Mouse (Mus musculus) kidney, embryonic 15.5 days (tissue): ENCODE data around the gene Ppp1r13l. TPM values are rescaled to one million over a fixed set of nuclear protein-coding genes. Genes with fewer than 3 reads are reported as not detected.

Source experiments
- ATAC-seq: fragments of 200-750 bp; cut with Nextera tagmentation; replicated peaks from 2 replicates; pipeline ENCODE4 v1.8.0; 2017; ENCODE audit warnings: moderate TSS enrichment; ENCODE audit not compliant: low FRiP score
- H3K27ac ChIP-seq: fragments of 300-500 bp; sonication (generic); 2 replicates; pipeline ENCODE4 v1.5.1; 2015; ENCODE audit warnings: mild to moderate bottlenecking, inconsistent platforms
- H3K27me3 ChIP-seq: fragments of 300-500 bp; sonication (generic); 2 replicates; pipeline ENCODE4 v1.6.1; 2015; ENCODE audit warnings: inconsistent platforms
- H3K36me3 ChIP-seq: fragments of 300-500 bp; sonication (generic); 2 replicates; pipeline ENCODE4 v1.6.1; 2015; ENCODE audit warnings: inconsistent platforms
- H3K4me1 ChIP-seq: fragments of 300-500 bp; sonication (generic); 2 replicates; pipeline ENCODE4 v1.6.1; 2015; ENCODE audit warnings: inconsistent platforms
- H3K4me2 ChIP-seq: fragments of 300-500 bp; sonication (generic); 2 replicates; pipeline ENCODE4 v1.6.1; 2015; ENCODE audit warnings: moderate library complexity, mild to moderate bottlenecking, inconsistent platforms
- H3K4me3 ChIP-seq: fragments of 300-500 bp; sonication (generic); replicated peaks from 2 replicates; pipeline ENCODE4 v1.5.1; 2015; ENCODE audit warnings: mild to moderate bottlenecking, inconsistent platforms
- H3K9ac ChIP-seq: fragments of 300-500 bp; sonication (generic); 2 replicates; pipeline ENCODE4 v1.6.1; 2015; ENCODE audit warnings: mild to moderate bottlenecking, inconsistent platforms
- H3K9me3 ChIP-seq: fragments of 300-500 bp; sonication (generic); replicated peaks from 2 replicates; pipeline ENCODE4 v1.6.1; 2016; ENCODE audit warnings: inconsistent platforms
- WGBS: fragments of 180-500 bp; shearing (Covaris S2); methylation state at CpG from one replicate; pipeline ENCODE4 v1.1.7; 2015; ENCODE audit warnings: mixed read lengths; 5-methylcytosine and 5-hydroxymethylcytosine counted together
- polyA plus RNA-seq: library from polyadenylated mRNA; unstranded; fragments of >200 nt; fragmentation: Nextera tagmentation; extraction: Ambion mirVana; gene quantifications from 2 replicates; pipeline ENCODE4 v1.2.1, GENCODE M21; 2015

Ppp1r13l gene
- 5.5 and 5.8 TPM in 2 replicates for polyA plus RNA-seq

GRCm38 (mm10) chr7:19359299-19359891, at the start of gene Ppp1r13l, which contains the start of gene Cd3eap:
Gene Ppp1r13l, plus strand, starts transcription at chr7:19359749.
Gene Cd3eap, minus strand, starts transcription at chr7:19359483.
- Histone ChIP-seq H3K9me3 (no peaks in the 10 kb centered on the region), H3K4me1 (peaks cover 54% of the 10 kb centered on the region), H3K4me2 (peak within 1 kb of the TSS; percentile 99), H3K36me3 (peaks cover 37% of the 10 kb centered on the region), H3K4me3 (peak within 1 kb of the TSS; percentile 86), H3K9ac (peak within 1 kb of the TSS; percentile 56), H3K27me3 (0 out of 2 replicates have a peak, but pooled peaks cover 7% of the 10 kb centered on the region), H3K27ac (peak within 1 kb of the TSS; percentile 81)
- peak; percentile 63 for ATAC-seq
- WGBS = under 1% methylated on average over 31 of the region's 31 CpGs

- Histone ChIP-seq H3K27ac (0 out of 2 replicates have a peak within 1 kb of the TSS, but pooled peaks have one; percentile 74), H3K9me3 (no peaks in the 10 kb centered on the region), H3K4me1 (peaks cover 29% of the 10 kb centered on the region), H3K27me3 (peaks cover 54% of the 10 kb centered on the region), H3K36me3 (no peaks in the 10 kb centered on the region), H3K4me3 (peak within 1 kb of the TSS; percentile 76), H3K4me2 (peak within 1 kb of the TSS; percentile 93), H3K9ac (peak within 1 kb of the TSS; percentile 48)
- peak; percentile 83 for ATAC-seq
- WGBS = 0% methylated on average over 48 of the region's 49 CpGs
Measured at GRCm38 (mm10) chr7:19309884-19310641, 49.5 kb upstream of the Ppp1r13l start, which contains the start of gene Fosb. Gene Fosb, minus strand, starts transcription at chr7:19310051.

GRCm38 (mm10) chr7:19311991-19312390, 47.6 kb upstream of the Ppp1r13l start:
- ATAC-seq = no peak
- H3K9ac ChIP-seq = no peak overlapping the region
- WGBS = 43% methylated on average over 4 of the region's 4 CpGs
- no peaks in the 10 kb centered on the region for H3K36me3 ChIP-seq
- peaks cover 24% of the 10 kb centered on the region for H3K4me1 ChIP-seq
- H3K4me3 ChIP-seq = no peak overlapping the region
- no peak overlapping the region for H3K27ac ChIP-seq
- peaks cover 52% of the 10 kb centered on the region for H3K27me3 ChIP-seq
- H3K9me3 ChIP-seq = no peaks in the 10 kb centered on the region
- H3K4me2 ChIP-seq = no peak overlapping the region

DNA sequence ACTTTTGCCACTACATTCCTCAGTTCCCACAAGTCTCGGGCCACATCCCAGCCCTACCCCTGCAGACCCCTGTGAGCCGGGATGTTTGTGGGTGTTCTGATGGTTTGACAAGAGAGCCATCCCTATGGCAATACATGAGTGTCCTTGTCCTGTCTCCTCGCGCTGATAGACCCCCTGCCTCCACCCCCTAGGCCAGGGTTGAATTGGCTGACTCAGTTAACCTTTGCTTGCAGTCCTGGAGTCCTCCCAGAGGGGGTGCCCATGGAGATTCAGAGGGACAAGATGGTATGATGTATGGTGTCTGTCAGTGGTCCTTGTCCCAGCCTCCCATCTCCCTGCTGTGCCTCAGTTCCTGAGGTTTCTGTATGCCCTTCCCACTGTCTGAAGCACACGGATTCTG, 45.5 kb upstream of the Ppp1r13l start:
- no peak overlapping the region for H3K4me2 ChIP-seq
- H3K9ac ChIP-seq = no peak overlapping the region
- H3K4me3 ChIP-seq = no peak overlapping the region
- H3K27ac ChIP-seq = no peak overlapping the region
- no peaks in the 10 kb centered on the region for H3K36me3 ChIP-seq
- H3K27me3 ChIP-seq = peaks cover 64% of the 10 kb centered on the region
- peaks cover 12% of the 10 kb centered on the region for H3K4me1 ChIP-seq
- ATAC-seq = no peak
- WGBS = 56% methylated on average over 5 of the region's 5 CpGs
- no peaks in the 10 kb centered on the region for H3K9me3 ChIP-seq

GRCm38 (mm10) chr7:19316451-19317161, 42.9 kb upstream of the Ppp1r13l start:
- no peak overlapping the region for H3K9ac ChIP-seq
- H3K4me1 ChIP-seq = peaks cover 16% of the 10 kb centered on the region
- no peaks in the 10 kb centered on the region for H3K36me3 ChIP-seq
- H3K9me3 ChIP-seq = no peaks in the 10 kb centered on the region
- H3K27ac ChIP-seq = no peak overlapping the region
- no peak overlapping the region for H3K4me3 ChIP-seq
- peaks cover 70% of the 10 kb centered on the region for H3K27me3 ChIP-seq
- no peak overlapping the region for H3K4me2 ChIP-seq
- ATAC-seq = no peak
- WGBS = 61% methylated on average over 14 of the region's 14 CpGs

- Histone ChIP-seq H3K36me3 (no peaks in the 10 kb centered on the region), H3K4me3 (no peak overlapping the region), H3K9me3 (no peaks in the 10 kb centered on the region), H3K27ac (no peak overlapping the region), H3K27me3 (peaks cover 72% of the 10 kb centered on the region), H3K4me2 (no peak overlapping the region), H3K4me1 (peaks cover 16% of the 10 kb centered on the region), H3K9ac (no peak overlapping the region)
- 72% methylated on average over 2 of the region's 2 CpGs for WGBS
- ATAC-seq = no peak
Measured at GRCm38 (mm10) chr7:19318201-19318600, 41.3 kb upstream of the Ppp1r13l start.

- no peak for ATAC-seq
- H3K4me2 ChIP-seq = no peak overlapping the region
- peaks cover 16% of the 10 kb centered on the region for H3K4me1 ChIP-seq
- no peak overlapping the region for H3K4me3 ChIP-seq
- no peak overlapping the region for H3K9ac ChIP-seq
- H3K36me3 ChIP-seq = no peaks in the 10 kb centered on the region
- no peaks in the 10 kb centered on the region for H3K9me3 ChIP-seq
- 76% methylated on average over 7 of the region's 7 CpGs for WGBS
- H3K27me3 ChIP-seq = peaks cover 68% of the 10 kb centered on the region
- H3K27ac ChIP-seq = no peak overlapping the region
Measured at GRCm38 (mm10) chr7:19318676-19319075, 40.9 kb upstream of the Ppp1r13l start.

GRCm38 (mm10) chr7:19319458-19319857, 40.1 kb upstream of the Ppp1r13l start:
- 0 out of 2 replicates have a peak overlapping the region, but pooled peaks have one; percentile 34 for H3K27ac ChIP-seq
- peaks cover 63% of the 10 kb centered on the region for H3K27me3 ChIP-seq
- no peaks in the 10 kb centered on the region for H3K36me3 ChIP-seq
- no peaks in the 10 kb centered on the region for H3K9me3 ChIP-seq
- peak; percentile 74 for ATAC-seq
- 9% methylated on average over 9 of the region's 9 CpGs for WGBS
- H3K4me1 ChIP-seq = peaks cover 16% of the 10 kb centered on the region
- H3K4me3 ChIP-seq = peak overlapping the region; percentile 52
- peak overlapping the region; percentile 45 for H3K9ac ChIP-seq
- H3K4me2 ChIP-seq = peak overlapping the region; percentile 86

DNA sequence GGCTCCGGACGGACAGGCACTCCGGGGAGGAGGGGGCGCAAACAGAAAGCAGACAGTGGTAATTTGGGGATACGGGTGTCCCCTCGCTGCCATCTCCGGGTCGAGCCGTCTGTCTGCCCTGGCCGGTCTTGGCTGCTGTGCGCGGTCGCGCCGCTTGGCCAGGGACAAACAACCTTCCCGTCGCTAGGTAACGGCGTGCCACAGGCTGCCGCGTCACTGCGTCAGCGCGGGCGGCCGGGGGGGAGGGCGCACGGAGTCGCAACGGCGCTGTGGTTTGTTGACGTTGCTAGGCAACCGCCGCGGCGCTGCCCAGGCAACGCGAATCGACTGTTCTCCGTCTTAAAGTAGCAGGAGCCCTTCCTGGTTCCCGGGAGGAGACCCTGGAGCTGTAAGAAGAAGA, 39.6 kb upstream of the Ppp1r13l start:
- WGBS = under 1% methylated on average over 41 of the region's 41 CpGs
- ATAC-seq = peak; percentile 95
- no peaks in the 10 kb centered on the region for H3K36me3 ChIP-seq
- H3K27ac ChIP-seq = 0 out of 2 replicates have a peak overlapping the region, but pooled peaks have one; percentile 34
- H3K9me3 ChIP-seq = no peaks in the 10 kb centered on the region
- H3K4me2 ChIP-seq = peak overlapping the region; percentile 86
- peak overlapping the region; percentile 52 for H3K4me3 ChIP-seq
- H3K27me3 ChIP-seq = peaks cover 58% of the 10 kb centered on the region
- peak overlapping the region; percentile 45 for H3K9ac ChIP-seq
- H3K4me1 ChIP-seq = peaks cover 16% of the 10 kb centered on the region

DNA sequence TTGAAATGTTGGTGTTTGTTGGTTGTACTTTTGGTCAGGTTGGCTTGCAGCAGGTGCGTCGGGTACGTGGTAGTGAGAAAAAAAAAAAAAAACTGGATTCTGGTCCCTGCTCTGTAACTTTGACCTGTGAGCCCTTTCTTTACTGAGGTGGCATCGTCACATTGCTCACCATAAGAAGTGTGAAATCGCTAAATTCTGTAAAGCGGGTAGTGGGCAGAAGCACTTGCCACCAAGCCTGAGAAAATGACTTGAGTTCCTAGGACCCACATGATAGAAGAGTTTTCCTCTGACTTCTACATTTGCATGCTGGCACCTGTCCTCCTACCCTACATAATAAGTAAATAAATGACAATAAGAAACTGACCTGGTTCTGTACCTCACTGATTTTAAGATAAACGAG, 38.9 kb upstream of the Ppp1r13l start:
- H3K4me2 ChIP-seq = peak overlapping the region; percentile 86
- H3K4me1 ChIP-seq = peaks cover 16% of the 10 kb centered on the region
- no peaks in the 10 kb centered on the region for H3K9me3 ChIP-seq
- WGBS = 38% methylated on average over 7 of the region's 7 CpGs
- ATAC-seq = no peak
- no peaks in the 10 kb centered on the region for H3K36me3 ChIP-seq
- H3K27ac ChIP-seq = no peak overlapping the region
- H3K4me3 ChIP-seq = peak overlapping the region; percentile 52; the same call in 1 of the 2 replicates
- H3K27me3 ChIP-seq = peaks cover 52% of the 10 kb centered on the region
- no peak overlapping the region for H3K9ac ChIP-seq

GRCm38 (mm10) chr7:19321464-19321863, 38.1 kb upstream of the Ppp1r13l start:
- no peak overlapping the region for H3K4me3 ChIP-seq
- H3K9me3 ChIP-seq = no peaks in the 10 kb centered on the region
- H3K36me3 ChIP-seq = no peaks in the 10 kb centered on the region
- 44% methylated on average over 5 of the region's 5 CpGs for WGBS
- H3K27ac ChIP-seq = no peak overlapping the region
- H3K27me3 ChIP-seq = peaks cover 44% of the 10 kb centered on the region
- H3K4me2 ChIP-seq = no peak overlapping the region
- no peak overlapping the region for H3K9ac ChIP-seq
- no peak for ATAC-seq
- H3K4me1 ChIP-seq = peaks cover 25% of the 10 kb centered on the region

GRCm38 (mm10) chr7:19322489-19322888, 37.1 kb upstream of the Ppp1r13l start:
- peaks cover 35% of the 10 kb centered on the region for H3K4me1 ChIP-seq
- H3K27me3 ChIP-seq = peaks cover 35% of the 10 kb centered on the region
- 46% methylated on average over 9 of the region's 9 CpGs for WGBS
- H3K27ac ChIP-seq = no peak overlapping the region
- no peak for ATAC-seq
- H3K4me2 ChIP-seq = no peak overlapping the region
- no peaks in the 10 kb centered on the region for H3K36me3 ChIP-seq
- no peak overlapping the region for H3K4me3 ChIP-seq
- H3K9ac ChIP-seq = no peak overlapping the region
- no peaks in the 10 kb centered on the region for H3K9me3 ChIP-seq
